Mouse (Mus musculus) C2C12 (cell line): ENCODE data around the gene Capzb.

Experiments
- CTCF ChIP-seq: IDR thresholded peaks from one replicate; pipeline ENCODE4 v1.5.1; 2011; ENCODE audit not compliant: control insufficient read depth, insufficient read depth, insufficient read length
- MAX ChIP-seq: IDR thresholded peaks from one replicate; pipeline ENCODE4 v1.6.1; 2011; ENCODE audit warnings: mild to moderate bottlenecking, control low read depth
- MYOD1 ChIP-seq: IDR thresholded peaks from one replicate; pipeline ENCODE4 v1.6.1; 2011; ENCODE audit warnings: low read depth; ENCODE audit not compliant: control insufficient read depth, insufficient read length

DNA sequence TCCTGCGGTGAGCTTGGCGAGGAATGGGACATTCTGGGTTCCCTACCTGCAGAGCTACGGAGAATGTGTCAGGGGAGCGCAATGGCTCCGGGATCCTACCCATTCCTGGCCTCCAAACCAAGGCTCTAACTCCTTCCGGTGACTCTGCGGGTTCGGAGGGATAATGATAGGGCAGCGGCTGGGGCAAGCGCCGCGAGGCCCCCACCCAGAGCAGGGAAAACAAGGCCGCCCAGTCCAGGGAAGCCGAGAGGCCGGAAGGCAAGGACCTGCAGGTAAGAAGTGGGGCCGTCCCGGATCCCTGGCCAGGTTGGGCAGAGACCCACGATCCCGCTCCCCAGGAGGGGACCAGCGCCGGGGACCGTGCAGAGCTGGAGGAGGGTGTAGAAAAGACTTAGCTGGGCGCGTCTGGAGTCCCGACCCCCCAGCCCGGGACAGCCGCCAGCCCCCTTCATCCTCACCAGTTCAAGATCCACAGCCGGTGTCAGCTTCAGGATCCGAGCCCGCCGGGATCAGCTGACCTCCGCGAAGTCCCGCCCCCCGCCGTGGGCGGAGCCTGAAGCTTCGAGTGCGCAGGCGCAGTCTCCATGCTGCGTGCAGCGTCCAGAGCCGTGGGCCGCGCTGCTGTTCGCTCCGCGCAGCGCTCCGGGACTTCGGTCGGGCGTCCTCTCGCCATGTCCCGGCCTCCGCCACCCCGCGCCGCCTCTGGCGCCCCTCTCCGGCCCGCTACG lies 117.6 kb downstream of the Capzb start, which contains the start of the genes Pqlc2 and Akr7a5:
- no peak for TF ChIP-seq MYOD1
- no peak for TF ChIP-seq CTCF
- peak; percentile 35 for TF ChIP-seq MAX
